Mouse (Mus musculus) erythroblast, embryonic 14.5 days (primary cell): ENCODE results near the gene Mllt11.

Experiments
- GATA1 ChIP-seq: IDR thresholded peaks from 2 replicates; pipeline ENCODE4 v1.6.1; 2012; ENCODE audit warnings: low read length, inconsistent platforms, mixed read lengths
- TAL1 ChIP-seq: IDR thresholded peaks from 3 replicates; pipeline ENCODE4 v1.6.1; 2012; ENCODE audit warnings: low read length, inconsistent platforms, mixed read lengths

DNA sequence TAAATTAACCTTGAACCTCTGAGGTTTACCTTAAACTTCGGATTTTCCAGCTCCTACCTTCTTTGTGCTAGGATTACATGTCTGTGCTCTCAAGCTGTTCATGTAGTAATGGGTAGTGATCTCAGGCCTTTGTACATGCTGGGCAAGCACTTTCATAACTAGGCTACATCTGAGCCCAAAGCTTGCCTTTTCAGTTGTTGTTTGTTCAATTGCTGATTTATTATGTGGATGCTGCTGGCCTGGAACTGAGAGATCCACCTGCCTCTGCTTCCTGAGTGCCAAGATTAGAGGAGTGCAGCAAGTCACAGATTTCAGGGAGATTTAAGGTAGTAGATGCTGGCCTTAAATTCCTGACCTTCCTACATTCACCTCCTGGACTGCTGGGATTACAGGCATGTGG lies 32.9 kb downstream of the Mllt11 start:
- TF ChIP-seq GATA1 (no peak), TAL1 (no peak)
